Mouse (Mus musculus) layer of hippocampus, adult 8-10 months (tissue): ENCODE results near the gene 3830406C13Rik. TPM values are rescaled to one million over a fixed set of nuclear protein-coding genes. Genes with fewer than 3 reads are reported as not detected.
"Not testable (repeated sequence)": the region's sequence is repeated elsewhere in the genome, so short reads cannot be mapped to it uniquely, and the experiment has no call there.

Experiments used
- DNase-seq, 2 experiments: peaks; one replicate each; pipeline ENCODE4 v3.0.0; 2022; ENCODE audit warnings: low spot score in 2 of 2
- total RNA-seq, 4 experiments: library from RNA; stranded (reverse); gene quantifications; 2 replicates each; pipeline ENCODE4 v1.2.4; 2022

Gene 3830406C13Rik
- 10 to 100 TPM; 29.4 to 37.0 (median 34.3) TPM for total RNA-seq

DNA sequence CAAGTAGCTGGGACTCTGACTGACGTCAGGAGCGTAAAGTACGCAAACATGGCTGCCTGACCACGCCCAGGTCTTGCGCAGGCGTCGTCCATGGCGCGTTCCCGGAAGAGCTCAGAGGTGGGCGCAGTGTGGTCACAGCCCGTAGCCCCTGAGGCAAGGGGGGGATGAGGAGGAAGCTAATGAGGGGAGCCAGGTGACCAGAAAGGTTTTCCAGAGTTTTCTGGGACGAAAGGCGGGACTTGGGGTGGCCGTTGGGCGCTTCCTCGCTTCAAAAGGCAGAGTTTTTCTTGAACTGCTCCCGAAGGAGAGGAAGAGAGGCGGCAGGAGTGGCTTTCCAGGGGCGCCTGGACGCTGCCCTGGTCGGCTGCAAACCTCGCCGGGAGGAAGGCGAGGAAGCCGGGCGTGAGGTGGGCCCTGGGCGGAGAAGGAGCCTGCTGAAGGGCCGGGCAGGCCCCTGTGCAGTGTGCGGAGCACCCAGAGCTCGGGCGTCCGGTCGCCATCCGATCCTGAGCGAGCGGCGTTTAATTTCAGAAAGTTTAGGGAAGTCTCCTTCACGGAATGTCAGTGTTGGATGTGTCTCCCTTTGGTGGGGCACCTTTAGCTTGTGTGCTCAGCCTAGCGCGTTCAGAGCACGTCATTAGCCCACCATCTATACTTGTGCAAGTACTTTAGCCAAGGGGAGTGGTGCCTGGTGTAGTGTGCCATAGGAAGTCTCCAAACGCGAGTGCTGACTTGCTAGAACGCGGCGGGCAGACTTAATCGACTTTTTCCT is at the start of gene 3830406C13Rik:
3830406C13Rik (plus strand) TSS at position 33 of the 772 bp plus-strand sequence.
- DNase-seq, result peak; percentile 82 to 86

DNA sequence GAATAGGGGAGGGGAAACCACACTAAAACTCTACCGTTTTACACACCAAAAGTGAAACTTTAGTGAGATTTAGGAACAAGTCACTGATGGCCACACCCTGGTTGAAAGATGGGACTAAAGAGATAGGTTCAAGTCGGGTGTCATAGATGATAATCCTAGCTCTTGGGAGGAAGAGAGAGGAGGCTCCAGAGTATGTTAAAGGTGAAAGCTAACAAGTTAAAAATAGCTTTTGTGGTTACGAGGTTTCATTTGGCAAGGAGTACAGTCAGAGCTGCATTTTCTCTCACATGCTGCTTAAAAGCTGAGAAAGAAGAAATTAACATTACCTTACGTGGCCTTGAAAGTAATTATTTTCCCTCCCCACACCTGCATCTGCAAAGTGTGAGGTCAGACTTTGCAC is 40.2 kb upstream of the 3830406C13Rik start:
- DNase-seq, result no peak

DNA sequence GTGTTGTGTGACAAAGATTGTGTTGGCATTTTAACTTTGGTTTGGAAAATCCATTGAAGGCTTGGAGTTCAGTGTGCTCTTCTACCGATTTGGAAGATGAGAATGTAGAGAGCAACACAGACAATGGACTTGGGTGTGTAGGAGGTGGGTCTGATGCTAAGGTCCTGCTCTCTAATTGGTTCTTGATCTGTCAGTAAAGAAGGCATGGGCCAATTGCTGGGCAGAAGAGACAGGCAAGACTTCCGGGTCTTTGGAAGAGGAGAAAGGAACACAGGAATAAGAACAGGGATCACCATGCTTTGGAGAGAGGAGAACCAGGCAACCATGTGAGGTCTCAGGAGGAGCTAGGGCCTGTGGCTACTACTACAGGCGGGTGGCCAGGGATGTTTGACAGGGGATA is 7.9 kb upstream of the 3830406C13Rik start:
- DNase-seq, result no peak

DNA sequence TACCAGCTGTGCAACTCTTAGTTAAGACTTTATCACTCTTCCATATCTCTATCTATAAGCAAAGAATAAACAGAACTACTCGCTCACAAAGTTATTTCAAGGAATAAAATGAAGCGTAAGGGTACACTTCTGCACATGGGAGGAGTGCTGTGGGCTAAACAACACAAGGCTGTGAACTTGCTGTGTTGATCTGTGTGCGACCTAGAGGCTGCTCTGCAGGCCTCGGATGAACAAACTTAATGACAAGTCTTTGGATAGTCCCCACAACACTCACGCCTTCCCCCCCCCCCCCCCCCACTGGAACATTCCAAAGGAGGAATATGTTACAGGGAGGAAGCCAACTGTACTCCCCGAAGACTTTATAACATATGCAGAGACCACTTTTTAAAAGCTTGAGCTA is 332 bp upstream of the 3830406C13Rik start, which contains the start of gene Gm49355:
Gm49355 (plus strand) TSS at position 336 of the 400 bp plus-strand sequence.
- no peak for DNase-seq

DNA sequence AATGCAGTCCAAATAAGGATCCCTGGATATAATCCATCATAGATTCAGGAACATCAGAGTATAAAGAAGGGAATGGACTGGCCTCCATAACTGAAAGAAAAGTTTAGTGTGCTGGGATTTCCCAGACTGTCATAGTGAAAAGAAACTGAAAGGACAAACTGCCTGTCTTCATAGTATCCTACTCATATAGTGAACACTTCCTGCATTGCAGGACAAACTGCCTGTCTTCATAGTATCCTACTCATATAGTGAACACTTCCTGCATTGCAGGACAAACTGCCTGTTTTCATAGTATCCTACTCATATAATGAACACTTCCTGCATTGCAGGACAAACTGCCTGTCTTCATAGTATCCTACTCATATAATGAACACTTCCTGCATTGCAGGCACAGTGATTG is 5.8 kb downstream of the 3830406C13Rik start:
- not testable (repeated sequence) for DNase-seq

DNA sequence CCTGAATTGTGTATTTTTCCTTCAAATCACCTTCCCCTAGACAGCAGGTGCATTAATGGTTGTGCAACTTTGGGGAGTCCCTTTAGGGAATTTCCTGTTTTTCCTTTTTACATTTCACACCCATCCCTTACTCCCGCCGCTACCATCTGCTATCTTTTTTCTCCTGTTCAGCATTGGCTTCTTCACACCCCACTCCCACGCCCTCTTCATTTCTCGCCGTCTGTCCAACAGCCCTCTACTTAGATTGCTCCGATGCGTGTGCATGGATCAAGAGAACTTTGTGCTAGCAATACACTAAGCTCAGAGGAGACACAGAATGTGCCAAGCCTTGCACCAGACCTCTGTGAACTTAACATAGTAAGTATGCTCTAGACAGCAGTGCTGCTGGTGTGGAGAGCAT is 12.4 kb downstream of the 3830406C13Rik start:
- DNase-seq, result peak; percentile 70 to 75

- no peak for DNase-seq
Measured at GRCm38 (mm10) chr14:12299171-12299570, 15.2 kb downstream of the 3830406C13Rik start.

- no peak for DNase-seq
Measured at GRCm38 (mm10) chr14:12299654-12300053, 15.7 kb downstream of the 3830406C13Rik start.

- DNase-seq, result no peak
Measured at GRCm38 (mm10) chr14:12300275-12300674, 16.3 kb downstream of the 3830406C13Rik start.

GRCm38 (mm10) chr14:12300677-12301076 is 16.7 kb downstream of the 3830406C13Rik start:
- no peak for DNase-seq

- DNase-seq, result no peak
Measured at GRCm38 (mm10) chr14:12303106-12303505, 19.1 kb downstream of the 3830406C13Rik start.

GRCm38 (mm10) chr14:12333622-12334021 is 49.6 kb downstream of the 3830406C13Rik start:
- no peak for DNase-seq

DNA sequence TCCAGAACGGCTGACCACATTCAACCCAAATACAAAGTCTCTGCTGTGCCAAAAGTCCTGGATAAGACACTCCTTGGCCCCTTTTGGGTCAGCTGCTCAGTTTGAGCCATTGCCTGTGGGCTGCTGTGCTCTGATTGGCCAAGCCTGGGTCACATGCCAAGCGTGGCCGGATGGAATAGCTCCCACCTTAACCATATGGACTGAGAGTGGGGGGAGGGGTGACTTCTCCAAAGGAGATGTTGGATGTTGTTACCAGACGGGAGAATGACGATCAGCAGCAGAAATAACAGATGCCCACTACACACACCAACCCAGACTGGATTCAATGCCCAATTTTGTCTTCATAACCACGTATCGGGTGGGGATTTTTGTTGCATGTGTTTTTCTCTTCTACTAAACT is 51.0 kb downstream of the 3830406C13Rik start:
- no peak for DNase-seq

DNA sequence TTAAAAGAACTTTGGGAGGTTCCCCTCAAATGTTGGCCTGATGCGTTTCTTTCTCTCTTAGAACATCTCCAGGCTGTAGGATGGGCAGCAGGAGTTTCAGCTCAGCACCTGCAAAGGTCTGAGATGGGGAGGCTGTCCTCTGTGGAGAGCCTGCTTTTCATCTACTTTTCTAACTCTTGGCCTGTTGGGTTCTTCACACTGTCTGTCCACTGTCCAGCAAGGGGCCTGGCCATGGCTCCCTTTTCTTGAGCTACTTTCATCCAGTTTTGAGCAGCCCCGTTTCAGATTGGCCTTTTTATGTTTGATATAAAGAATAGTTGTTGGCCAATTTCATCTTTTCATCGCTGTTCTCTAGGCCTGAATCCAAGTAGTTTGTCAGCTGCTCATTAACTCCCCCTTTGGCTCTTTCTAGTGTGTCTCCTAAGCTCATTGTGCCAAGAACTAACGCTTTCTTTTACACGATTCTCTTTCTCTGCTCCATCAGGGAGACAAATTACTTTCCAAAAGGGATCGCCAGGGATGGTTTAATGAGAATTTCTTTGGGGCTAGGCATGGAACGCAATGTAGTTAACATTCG is 53.5 kb downstream of the 3830406C13Rik start:
- DNase-seq, result peak; percentile 39 to 48

GRCm38 (mm10) chr14:12337998-12338809 is 54.2 kb downstream of the 3830406C13Rik start:
- peak; percentile 56 to 65 for DNase-seq

- no peak for DNase-seq
Measured at GRCm38 (mm10) chr14:12338811-12339565, 55.0 kb downstream of the 3830406C13Rik start.

- DNase-seq, result peak in 1 of 2 experiments; percentile 25
Measured at GRCm38 (mm10) chr14:12340238-12341074, 56.5 kb downstream of the 3830406C13Rik start.

- peak in 1 of 2 experiments; percentile 45 for DNase-seq
Measured at GRCm38 (mm10) chr14:12341075-12341788, 57.3 kb downstream of the 3830406C13Rik start.

DNA sequence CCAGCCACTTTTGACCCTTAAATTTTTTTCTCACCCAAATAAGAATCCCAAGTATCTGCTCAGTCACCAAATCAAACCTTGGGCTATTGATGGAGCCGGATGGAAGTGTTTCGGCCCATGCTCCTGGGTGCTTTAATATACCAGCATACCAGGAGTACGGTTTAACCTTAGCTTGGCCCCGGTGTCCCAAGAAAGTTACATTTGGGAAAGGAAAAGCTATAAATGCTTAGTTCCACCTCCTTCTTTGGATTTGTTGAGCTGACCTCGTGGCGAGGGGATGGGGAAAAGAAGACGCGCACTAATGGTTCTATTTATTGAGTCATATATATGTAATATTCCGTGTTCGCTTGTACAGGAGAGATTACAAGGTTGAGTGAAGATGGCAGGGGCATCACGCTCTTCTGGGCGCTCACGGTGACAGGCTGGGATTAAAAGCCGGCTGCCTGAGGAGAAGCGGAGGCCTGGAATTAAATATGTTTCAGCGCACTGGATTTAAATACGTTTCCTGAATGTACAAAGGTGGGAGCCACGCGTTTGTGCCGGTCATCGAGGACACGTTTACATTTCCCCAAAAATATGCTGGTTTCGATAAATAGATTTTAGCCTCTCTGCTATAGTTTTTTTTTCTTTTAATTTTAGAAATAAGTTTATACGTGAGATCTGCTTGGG is 58.0 kb downstream of the 3830406C13Rik start:
- no peak for DNase-seq
